Mouse (Mus musculus): ENCODE measurements around the gene Smad1. TPM values are rescaled to one million over a fixed set of nuclear protein-coding genes. Genes with fewer than 3 reads are reported as not detected.
"Not testable (repeated sequence)": the region's sequence is repeated elsewhere in the genome, so short reads cannot be mapped to it uniquely, and the experiment has no call there.

Gene Smad1
- total RNA-seq (2014; fragmentation: Nextera tagmentation) (2.0 and 2.9 TPM in 2 replicates), total RNA-seq (2017) (1.2 and 2.1 TPM in 2 replicates), polyA plus RNA-seq (2012) (1.5 and 2.0 TPM in 2 replicates)

DNA sequence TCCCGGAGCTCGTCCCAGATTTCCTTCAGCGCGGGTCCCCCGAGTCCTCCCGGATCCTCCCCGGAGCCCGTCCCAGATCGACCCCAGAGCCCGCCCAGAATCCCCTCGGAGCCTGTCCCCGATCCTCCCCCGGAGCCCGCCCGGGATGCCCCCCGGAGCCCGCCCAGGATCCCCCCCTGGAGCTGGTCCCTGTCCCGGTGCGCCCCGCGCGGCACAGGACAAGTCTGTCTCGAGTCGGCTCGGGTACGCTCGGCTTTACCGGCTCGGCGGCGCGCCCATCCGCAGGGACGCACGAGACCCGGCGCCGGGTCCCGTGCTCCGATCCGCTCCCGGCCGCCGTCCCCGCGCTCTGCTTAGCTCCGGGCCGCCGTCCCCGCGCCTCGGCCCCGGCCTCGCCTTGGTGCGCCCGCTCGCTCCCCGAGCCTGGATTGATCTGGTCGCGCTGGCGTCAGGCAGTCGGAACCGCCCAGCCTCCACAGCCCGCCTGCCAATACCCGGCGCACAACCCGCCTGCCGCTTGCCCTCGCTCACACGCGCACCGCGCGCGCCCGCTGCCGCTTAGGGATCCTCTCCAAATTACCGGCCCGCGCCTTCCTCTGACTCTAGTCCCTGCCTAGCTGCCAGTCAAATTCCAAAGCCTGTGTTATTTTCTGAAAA is at the start of gene Smad1:
Smad1 (minus strand) TSS at position 525 of the 657 bp plus-strand sequence.
- Histone ChIP-seq H3K9me3 (replicated peaks) (peaks cover 15% of the 10 kb centered on the region), H3K4me3 (ENCODE audit: low read depth, low read length) (no peak within 1 kb of the TSS), H3K27me3 (ENCODE audit: insufficient read depth, low read length) (peaks cover 18% of the 10 kb centered on the region), H3K4me1 (ENCODE audit: insufficient read depth, low read depth, low read length) (peaks cover 9% of the 10 kb centered on the region), H3K36me3 (replicated peaks) (no peaks in the 10 kb centered on the region)
- no peak for DNase-seq (ENCODE audit: low spot score)
- TF ChIP-seq CTCF (IDR thresholded peaks at IDR 0.05; ENCODE audit: low read depth, low read length) = no peak
- TF ChIP-seq GATA1 (IDR thresholded peaks at IDR 0.05; ENCODE audit: borderline replicate concordance, low read length) = no peak
- no peak for ATAC-seq (ENCODE audit: extremely low read depth, insufficient number of reproducible peaks, low FRiP score, poor library complexity, severe bottlenecking)

DNA sequence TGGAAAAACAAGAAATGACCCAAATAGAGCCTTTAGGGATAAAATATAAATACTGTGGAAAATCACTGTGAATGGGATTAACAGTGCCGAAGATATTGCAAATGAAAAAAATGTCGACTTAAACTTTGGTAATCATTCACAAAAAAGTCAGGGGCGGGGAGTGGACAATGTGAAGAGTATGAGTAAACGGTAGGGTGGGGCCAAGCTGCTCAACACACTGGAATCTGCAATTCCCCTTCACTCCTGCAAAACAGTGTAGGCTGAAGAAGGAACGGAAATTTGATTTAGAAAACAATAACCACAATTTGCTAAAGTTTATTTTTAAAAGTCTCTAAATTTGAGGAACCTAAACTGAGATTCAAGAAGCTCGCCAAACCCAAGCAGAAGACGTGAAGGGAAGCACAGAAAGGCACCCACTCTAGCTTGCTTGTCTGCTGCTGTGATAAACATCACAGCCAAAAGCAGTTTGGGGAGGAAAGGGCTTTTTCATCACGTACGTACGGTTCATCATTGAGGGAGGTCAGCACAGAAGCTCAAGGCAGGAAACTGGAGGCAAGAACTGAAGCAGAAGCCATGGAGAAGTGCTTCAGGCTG is 48.0 kb upstream of the Smad1 start:
- ATAC-seq (ENCODE audit: extremely low read depth, insufficient number of reproducible peaks, low FRiP score, poor library complexity, severe bottlenecking) = no peak
- TF ChIP-seq CTCF (IDR thresholded peaks at IDR 0.05; ENCODE audit: low read depth, low read length) = no peak
- TF ChIP-seq GATA1 (IDR thresholded peaks at IDR 0.05; ENCODE audit: borderline replicate concordance, low read length) = no peak
- no peak for TF ChIP-seq TAL1 (conservative IDR thresholded peaks at IDR 0.05; ENCODE audit: low read depth, low read length)
- TF ChIP-seq GATA2 (IDR thresholded peaks at IDR 0.05; ENCODE audit: borderline replicate concordance, low read depth, low read length) = no peak
- no peak for TF ChIP-seq POLR2AphosphoS5 (IDR thresholded peaks at IDR 0.05; ENCODE audit: insufficient replicate concordance, low read depth, low read length)

DNA sequence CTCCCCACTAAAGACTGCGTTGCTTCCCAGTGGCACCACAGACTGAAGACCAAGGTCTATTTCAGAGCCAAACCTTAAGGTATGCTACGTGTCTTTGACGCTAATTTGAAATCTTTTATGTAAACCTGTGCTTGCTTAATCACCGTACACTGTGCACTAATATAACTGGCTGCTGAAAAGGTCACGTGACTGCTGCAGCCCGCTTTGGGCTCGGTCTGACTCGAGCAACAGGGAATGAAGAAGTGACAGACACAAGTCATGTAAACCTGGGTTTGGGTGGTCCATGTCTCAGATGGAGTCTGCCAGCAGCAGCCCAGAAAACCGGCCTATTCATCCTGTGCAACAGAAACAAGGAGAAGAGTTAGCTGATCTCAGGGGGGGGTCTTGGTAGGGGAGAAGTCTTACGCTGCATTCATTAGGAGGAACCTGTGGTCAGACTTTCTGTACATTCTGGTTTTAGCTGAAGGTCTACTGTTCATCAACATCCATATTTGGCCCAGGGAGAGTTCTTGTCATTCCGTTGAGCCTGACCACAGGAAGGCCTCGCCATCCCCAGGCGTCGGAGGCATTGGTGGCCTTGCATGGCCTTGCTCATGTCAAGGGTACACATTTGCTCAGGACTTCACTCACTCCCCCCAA is 44.3 kb upstream of the Smad1 start:
- TF ChIP-seq POLR2AphosphoS5 (IDR thresholded peaks at IDR 0.05; ENCODE audit: insufficient replicate concordance, low read depth, low read length) (no peak), TAL1 (conservative IDR thresholded peaks at IDR 0.05; ENCODE audit: low read depth, low read length) (no peak), GATA1 (IDR thresholded peaks at IDR 0.05; ENCODE audit: borderline replicate concordance, low read length) (no peak), GATA2 (IDR thresholded peaks at IDR 0.05; ENCODE audit: borderline replicate concordance, low read depth, low read length) (no peak), CTCF (IDR thresholded peaks at IDR 0.05; ENCODE audit: low read depth, low read length) (no peak)
- H3K27me3 ChIP-seq (ENCODE audit: insufficient read depth, low read length) = peaks cover 35% of the 10 kb centered on the region
- DNase-seq (ENCODE audit: low spot score) (no peak), ATAC-seq (ENCODE audit: extremely low read depth, insufficient number of reproducible peaks, low FRiP score, poor library complexity, severe bottlenecking) (no peak)
- H3K4me1 ChIP-seq (ENCODE audit: insufficient read depth, low read depth, low read length) = no peaks in the 10 kb centered on the region
- H3K4me3 ChIP-seq (ENCODE audit: low read depth, low read length) = no peak overlapping the region
- H3K9me3 ChIP-seq (replicated peaks) = no peaks in the 10 kb centered on the region
- H3K36me3 ChIP-seq (replicated peaks) = no peaks in the 10 kb centered on the region

More for the DNA sequence above, 48.0 kb upstream of the Smad1 start:
- Histone ChIP-seq H3K27me3 (ENCODE audit: insufficient read depth, low read length) (peaks cover 20% of the 10 kb centered on the region), H3K4me1 (ENCODE audit: insufficient read depth, low read depth, low read length) (peaks cover 5% of the 10 kb centered on the region; the same call in 1 of the 2 replicates), H3K4me3 (ENCODE audit: low read depth, low read length) (no peak overlapping the region), H3K9me3 (replicated peaks) (no peaks in the 10 kb centered on the region), H3K36me3 (replicated peaks) (no peaks in the 10 kb centered on the region)
- no peak for DNase-seq (ENCODE audit: low spot score)

DNA sequence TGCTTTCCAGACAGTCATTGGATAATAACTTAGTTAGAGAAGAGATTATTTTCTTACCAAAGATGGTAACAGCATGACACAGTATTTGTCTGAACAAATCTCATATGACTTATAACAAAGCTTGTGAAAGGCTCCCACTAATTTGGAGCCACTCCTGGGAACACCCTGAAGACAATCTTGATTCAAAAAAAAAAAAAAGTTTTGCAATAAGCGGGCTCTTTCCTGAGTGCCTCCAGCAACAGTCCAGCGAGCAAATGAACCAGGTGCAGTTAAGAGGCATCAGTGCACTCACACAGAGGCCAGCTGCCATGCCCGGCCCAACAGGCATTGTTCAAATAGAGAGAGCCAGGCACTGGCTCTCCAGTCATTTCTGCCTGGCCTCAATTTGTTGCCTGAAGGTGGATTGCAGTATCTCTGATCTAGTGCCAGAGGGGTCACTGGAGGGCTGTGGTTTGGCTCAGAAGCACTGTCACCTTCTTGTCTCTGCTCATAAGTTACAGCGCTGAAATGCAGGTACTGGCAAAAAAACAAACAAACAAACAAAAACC is 34.7 kb upstream of the Smad1 start:
- Histone ChIP-seq H3K36me3 (replicated peaks) (no peaks in the 10 kb centered on the region), H3K27me3 (ENCODE audit: insufficient read depth, low read length) (peaks cover 11% of the 10 kb centered on the region), H3K4me1 (ENCODE audit: insufficient read depth, low read depth, low read length) (no peaks in the 10 kb centered on the region), H3K4me3 (ENCODE audit: low read depth, low read length) (no peak overlapping the region), H3K9me3 (replicated peaks) (0 out of 2 replicates have a peak, but pooled peaks cover 1% of the 10 kb centered on the region)
- TF ChIP-seq GATA2 (IDR thresholded peaks at IDR 0.05; ENCODE audit: borderline replicate concordance, low read depth, low read length) (no peak), POLR2AphosphoS5 (IDR thresholded peaks at IDR 0.05; ENCODE audit: insufficient replicate concordance, low read depth, low read length) (no peak), GATA1 (IDR thresholded peaks at IDR 0.05; ENCODE audit: borderline replicate concordance, low read length) (no peak), CTCF (IDR thresholded peaks at IDR 0.05; ENCODE audit: low read depth, low read length) (no peak), TAL1 (conservative IDR thresholded peaks at IDR 0.05; ENCODE audit: low read depth, low read length) (no peak)
- no peak for DNase-seq (ENCODE audit: low spot score)
- ATAC-seq (ENCODE audit: extremely low read depth, insufficient number of reproducible peaks, low FRiP score, poor library complexity, severe bottlenecking) = no peak

DNA sequence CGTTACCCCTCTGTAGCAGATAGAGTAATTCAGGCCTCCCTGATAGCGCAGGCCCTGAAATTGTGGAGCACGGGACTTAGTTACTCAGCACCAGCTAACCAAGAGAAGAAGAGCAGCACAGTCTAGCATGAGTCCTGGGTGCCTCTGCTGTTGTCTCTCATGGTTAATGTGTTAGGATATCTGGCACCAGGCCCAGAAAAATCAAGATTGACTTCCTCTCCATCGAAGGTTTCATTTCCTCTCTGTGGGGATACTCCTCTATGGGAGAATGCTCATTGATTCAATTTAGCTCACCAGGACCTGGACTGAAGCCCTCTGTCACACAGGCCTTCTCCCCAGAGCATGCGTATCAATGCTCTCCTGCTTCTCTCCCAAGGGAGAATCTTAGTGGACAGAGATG is 15.6 kb upstream of the Smad1 start:
- no peak for DNase-seq (ENCODE audit: low spot score)
- no peak for ATAC-seq (ENCODE audit: extremely low read depth, insufficient number of reproducible peaks, low FRiP score, poor library complexity, severe bottlenecking)
- Histone ChIP-seq H3K4me3 (ENCODE audit: low read depth, low read length) (no peak overlapping the region), H3K27me3 (ENCODE audit: insufficient read depth, low read length) (no peaks in the 10 kb centered on the region; the same call in 1 of the 2 replicates), H3K36me3 (replicated peaks) (no peaks in the 10 kb centered on the region), H3K9me3 (replicated peaks) (no peaks in the 10 kb centered on the region), H3K4me1 (ENCODE audit: insufficient read depth, low read depth, low read length) (no peaks in the 10 kb centered on the region)
- TF ChIP-seq GATA2 (IDR thresholded peaks at IDR 0.05; ENCODE audit: borderline replicate concordance, low read depth, low read length) = no peak
- no peak for TF ChIP-seq POLR2AphosphoS5 (IDR thresholded peaks at IDR 0.05; ENCODE audit: insufficient replicate concordance, low read depth, low read length)
- no peak for TF ChIP-seq GATA1 (IDR thresholded peaks at IDR 0.05; ENCODE audit: borderline replicate concordance, low read length)
- no peak for TF ChIP-seq TAL1 (conservative IDR thresholded peaks at IDR 0.05; ENCODE audit: low read depth, low read length)
- no peak for TF ChIP-seq CTCF (IDR thresholded peaks at IDR 0.05; ENCODE audit: low read depth, low read length)

DNA sequence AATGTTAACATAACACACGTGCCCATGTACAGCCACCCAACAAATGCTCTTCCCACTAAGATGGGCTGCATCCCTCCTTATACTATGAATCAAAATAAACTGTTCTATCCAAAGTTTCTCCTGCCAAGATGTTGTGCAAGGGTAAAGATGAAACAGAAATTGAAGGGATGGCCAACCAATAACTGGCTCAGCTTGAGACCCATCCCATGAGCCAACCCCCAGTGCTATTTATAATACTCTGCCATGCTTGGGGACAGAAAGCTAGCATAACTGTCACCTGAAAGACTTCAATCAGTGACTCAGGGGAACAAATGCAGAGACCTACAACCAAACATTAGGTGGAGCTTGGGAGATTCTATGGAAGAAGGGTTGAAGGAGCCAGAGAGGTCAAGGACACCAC is 11.2 kb upstream of the Smad1 start:
- no peak for DNase-seq (ENCODE audit: low spot score)
- TF ChIP-seq CTCF (IDR thresholded peaks at IDR 0.05; ENCODE audit: low read depth, low read length) = no peak
- TF ChIP-seq GATA2 (IDR thresholded peaks at IDR 0.05; ENCODE audit: borderline replicate concordance, low read depth, low read length) = no peak
- no peak for TF ChIP-seq TAL1 (conservative IDR thresholded peaks at IDR 0.05; ENCODE audit: low read depth, low read length)
- TF ChIP-seq POLR2AphosphoS5 (IDR thresholded peaks at IDR 0.05; ENCODE audit: insufficient replicate concordance, low read depth, low read length) = no peak
- TF ChIP-seq GATA1 (IDR thresholded peaks at IDR 0.05; ENCODE audit: borderline replicate concordance, low read length) = no peak
- ATAC-seq (ENCODE audit: extremely low read depth, insufficient number of reproducible peaks, low FRiP score, poor library complexity, severe bottlenecking) = no peak

DNA sequence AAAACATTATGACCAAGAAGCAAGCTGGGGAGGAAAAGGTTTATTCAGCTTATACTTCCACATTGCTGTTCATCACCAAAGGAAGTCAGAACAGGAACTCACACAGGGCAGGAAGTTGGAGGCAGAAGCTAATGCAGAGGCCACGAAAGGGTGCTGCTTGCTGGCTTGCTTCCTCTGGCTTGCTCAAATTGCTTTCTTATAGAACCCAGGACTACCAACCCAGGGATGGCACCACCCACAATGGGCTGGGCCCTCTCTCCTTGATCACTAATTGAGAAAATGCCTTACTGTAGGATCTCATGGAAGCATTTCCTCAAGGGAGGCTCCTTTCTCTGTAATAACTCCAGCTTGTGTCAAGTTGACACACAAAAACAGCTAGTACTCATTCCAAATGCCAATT is 8.0 kb upstream of the Smad1 start:
- not testable (repeated sequence) for H3K27me3 ChIP-seq (ENCODE audit: insufficient read depth, low read length); ATAC-seq (ENCODE audit: extremely low read depth, insufficient number of reproducible peaks, low FRiP score, poor library complexity, severe bottlenecking); DNase-seq (ENCODE audit: low spot score); H3K4me3 ChIP-seq (ENCODE audit: low read depth, low read length); H3K9me3 ChIP-seq (replicated peaks); H3K36me3 ChIP-seq (replicated peaks)
- H3K4me1 ChIP-seq (ENCODE audit: insufficient read depth, low read depth, low read length) = peaks cover 24% of the 10 kb centered on the region

More for the DNA sequence above, 11.2 kb upstream of the Smad1 start:
- Histone ChIP-seq H3K36me3 (replicated peaks) (no peaks in the 10 kb centered on the region), H3K27me3 (ENCODE audit: insufficient read depth, low read length) (peaks cover 3% of the 10 kb centered on the region; the same call in 1 of the 2 replicates), H3K9me3 (replicated peaks) (peaks cover 2% of the 10 kb centered on the region; the same call in 1 of the 2 replicates), H3K4me3 (ENCODE audit: low read depth, low read length) (no peak overlapping the region), H3K4me1 (ENCODE audit: insufficient read depth, low read depth, low read length) (peaks cover 10% of the 10 kb centered on the region)
